Mouse (Mus musculus) cerebellum, adult 2 months (tissue): ENCODE data around the gene Mfsd5. TPM values are rescaled to one million over a fixed set of nuclear protein-coding genes. Genes with fewer than 3 reads are reported as not detected.

ENCODE experiments used
- DNase-seq, 2 experiments: peaks; one replicate each; pipeline ENCODE4 v3.0.0; 2021
- H3K27ac ChIP-seq: fragments of 200-500 bp; 2 replicates; pipeline ENCODE4 v1.5.1; 2012; ENCODE audit warnings: low read length, control low read depth, inconsistent platforms; ENCODE audit not compliant: insufficient read depth
- H3K27me3 ChIP-seq: fragments of 200-500 bp; 2 replicates; pipeline ENCODE4 v1.6.1; 2012; ENCODE audit warnings: inconsistent platforms, mild to moderate bottlenecking, low read length, moderate library complexity; ENCODE audit not compliant: control insufficient read depth, insufficient read depth
- H3K4me1 ChIP-seq: fragments of 200-500 bp; 2 replicates; pipeline ENCODE4 v1.6.1; 2011; ENCODE audit warnings: low read length; ENCODE audit not compliant: control insufficient read depth, insufficient read depth
- H3K4me3 ChIP-seq: fragments of 200-500 bp; replicated peaks from 2 replicates; pipeline ENCODE3; 2011; ENCODE audit warnings: mild to moderate bottlenecking, low read depth, low read length, control low read depth; ENCODE audit not compliant: insufficient read depth
- CTCF ChIP-seq: fragments of 200-500 bp; IDR thresholded peaks from 2 replicates; pipeline ENCODE4 v1.5.1; 2011; ENCODE audit warnings: low read depth, mild to moderate bottlenecking, control low read depth, low read length, moderate library complexity, borderline replicate concordance; ENCODE audit not compliant: insufficient read depth
- POLR2A ChIP-seq: fragments of 200-500 bp; IDR thresholded peaks from 2 replicates; pipeline ENCODE4 v1.6.1; 2011; ENCODE audit warnings: low read length, control low read depth, borderline replicate concordance; ENCODE audit not compliant: insufficient read depth
- WGBS: fragments of 180-500 bp; shearing (Covaris S2); methylation state at CpG from one replicate; pipeline ENCODE4 v1.1.7; 2018; 5-methylcytosine and 5-hydroxymethylcytosine counted together
- polyA plus RNA-seq: library from polyadenylated mRNA; depleted of rRNA; stranded (reverse); fragments of >200 nt; gene quantifications from 2 replicates; pipeline ENCODE4 v1.2.3, GENCODE M21; 2012; rRNA removed

Mfsd5 gene
- polyA plus RNA-seq = 60.9 and 62.3 TPM in 2 replicates

GRCm38 (mm10) chr15:102279092-102279782, at the start of gene Mfsd5:
TSS of gene Mfsd5 (plus strand) at chr15:102279454.
- Histone ChIP-seq H3K27ac (peak within 1 kb of the TSS; percentile 73), H3K4me3 (peak within 1 kb of the TSS; percentile 71), H3K4me1 (peaks cover 8% of the 10 kb centered on the region; the same call in 1 of the 2 replicates), H3K27me3 (no peaks in the 10 kb centered on the region)
- TF ChIP-seq POLR2A (peak; percentile 84), CTCF (peak; percentile 20; the same call in 1 of the 2 replicates)
- WGBS = under 1% methylated on average over 65 of the region's 65 CpGs
- peak; percentile 90 to 91 for DNase-seq

DNA sequence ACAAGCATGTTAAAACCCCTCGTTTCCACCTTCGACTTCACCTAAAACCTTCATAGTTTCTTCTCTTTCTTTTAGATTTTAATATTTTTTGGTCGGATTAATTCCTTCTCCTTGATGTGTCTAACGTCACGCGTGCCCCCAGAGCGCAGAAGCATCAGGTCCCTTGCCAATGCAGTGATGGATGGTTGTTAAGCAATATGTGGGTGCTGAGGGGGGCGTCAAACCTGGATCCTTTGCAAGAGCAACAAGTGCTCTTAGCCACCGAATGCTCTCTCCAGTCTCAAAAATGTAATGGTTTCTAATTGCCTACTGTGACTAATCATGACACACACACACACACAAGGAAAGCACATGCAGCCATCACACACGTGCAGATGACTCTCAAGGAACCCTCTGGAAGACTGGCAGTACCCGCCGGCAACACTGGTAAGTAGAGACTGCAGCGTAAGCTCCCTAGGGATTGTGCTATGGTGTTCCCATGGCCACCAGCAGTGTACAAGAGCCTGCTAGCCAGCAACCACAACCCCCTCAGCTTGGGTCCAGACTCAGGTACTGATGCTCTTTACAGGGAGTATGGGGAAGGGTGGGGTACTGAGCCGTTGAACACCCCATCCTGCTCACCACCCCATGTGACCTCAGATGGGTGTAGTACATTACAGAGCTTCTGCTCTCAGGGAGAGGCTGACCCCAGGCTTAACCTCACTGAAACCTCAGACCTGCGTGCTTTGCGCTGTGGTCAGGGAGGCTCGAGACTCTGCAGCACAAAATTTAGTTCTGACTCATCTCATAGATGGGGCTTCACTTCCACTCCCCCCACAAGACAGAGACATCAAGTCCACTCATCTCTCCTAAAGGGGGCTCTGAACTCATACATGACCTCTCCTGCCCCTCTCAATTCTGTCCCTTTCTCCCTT, 48.6 kb upstream of the Mfsd5 start:
- H3K4me1 ChIP-seq = peaks cover 7% of the 10 kb centered on the region
- no peak overlapping the region for H3K27ac ChIP-seq
- no peaks in the 10 kb centered on the region for H3K27me3 ChIP-seq
- peak overlapping the region; percentile 35 for H3K4me3 ChIP-seq
- WGBS = 83% methylated on average over 17 of the region's 17 CpGs
- no peak for TF ChIP-seq CTCF
- TF ChIP-seq POLR2A = no peak
- no peak for DNase-seq

DNA sequence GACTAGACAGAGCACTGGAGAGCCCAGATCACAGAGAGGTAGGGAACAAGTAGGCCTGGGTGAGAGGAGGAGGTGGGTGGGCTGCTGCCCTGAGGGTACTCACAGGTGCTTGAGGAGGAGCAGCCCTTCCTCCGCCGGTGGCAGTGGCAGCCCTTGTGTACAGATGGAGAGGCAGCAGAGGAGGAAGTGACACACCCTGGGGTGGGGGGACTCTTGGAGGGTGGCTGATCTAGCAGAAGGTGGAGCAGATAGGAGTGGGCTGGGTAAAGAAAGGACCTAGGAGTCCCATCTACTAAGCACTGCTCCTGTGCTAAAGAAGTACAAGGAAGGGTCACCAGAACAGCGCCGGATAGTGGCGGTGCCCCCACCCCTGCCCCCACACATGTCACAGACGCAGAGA, 47.5 kb upstream of the Mfsd5 start, which contains the start of gene Itgb7:
Gene Itgb7, minus strand, starts transcription at position 197 of the 400 bp plus-strand sequence.
- Histone ChIP-seq H3K4me1 (peaks cover 7% of the 10 kb centered on the region), H3K4me3 (peak within 1 kb of the TSS; percentile 35), H3K27ac (no peak within 1 kb of the TSS), H3K27me3 (no peaks in the 10 kb centered on the region)
- TF ChIP-seq CTCF (no peak), POLR2A (0 out of 2 replicates have a peak, but pooled peaks have one; percentile 11)
- DNase-seq = no peak
- WGBS = 49% methylated on average over 6 of the region's 6 CpGs

- H3K27ac ChIP-seq = no peak overlapping the region
- H3K4me1 ChIP-seq = peaks cover 7% of the 10 kb centered on the region
- H3K4me3 ChIP-seq = no peak overlapping the region
- no peak for DNase-seq
- 87% methylated on average over 7 of the region's 7 CpGs for WGBS
- no peaks in the 10 kb centered on the region for H3K27me3 ChIP-seq
- no peak for TF ChIP-seq POLR2A
- no peak for TF ChIP-seq CTCF
Measured at GRCm38 (mm10) chr15:102232764-102233163, 46.5 kb upstream of the Mfsd5 start.

DNA sequence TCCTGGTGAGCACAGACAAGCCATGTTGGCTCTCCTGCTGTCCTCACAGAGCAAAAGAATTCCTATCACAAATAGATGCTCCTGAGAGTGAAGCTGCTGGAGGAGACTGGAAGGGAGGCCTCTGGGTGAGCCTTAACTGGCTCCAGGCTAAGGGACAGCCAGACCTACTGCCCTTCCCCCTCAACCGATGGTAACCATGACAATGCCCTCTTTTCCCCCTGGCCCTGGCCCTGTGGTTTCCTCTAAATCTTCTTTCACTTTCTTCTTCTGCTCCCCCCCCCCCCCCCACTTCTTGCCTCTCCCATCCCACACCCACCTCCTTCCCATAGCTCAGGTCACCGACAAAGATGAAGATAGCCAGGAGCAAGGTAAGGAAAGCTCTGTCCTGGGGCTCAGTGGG, 45.4 kb upstream of the Mfsd5 start:
- DNase-seq = no peak
- Histone ChIP-seq H3K4me3 (no peak overlapping the region), H3K27ac (no peak overlapping the region), H3K27me3 (no peaks in the 10 kb centered on the region), H3K4me1 (peaks cover 7% of the 10 kb centered on the region)
- TF ChIP-seq CTCF (no peak), POLR2A (no peak)
- 42% methylated on average over 2 of the region's 2 CpGs for WGBS

DNA sequence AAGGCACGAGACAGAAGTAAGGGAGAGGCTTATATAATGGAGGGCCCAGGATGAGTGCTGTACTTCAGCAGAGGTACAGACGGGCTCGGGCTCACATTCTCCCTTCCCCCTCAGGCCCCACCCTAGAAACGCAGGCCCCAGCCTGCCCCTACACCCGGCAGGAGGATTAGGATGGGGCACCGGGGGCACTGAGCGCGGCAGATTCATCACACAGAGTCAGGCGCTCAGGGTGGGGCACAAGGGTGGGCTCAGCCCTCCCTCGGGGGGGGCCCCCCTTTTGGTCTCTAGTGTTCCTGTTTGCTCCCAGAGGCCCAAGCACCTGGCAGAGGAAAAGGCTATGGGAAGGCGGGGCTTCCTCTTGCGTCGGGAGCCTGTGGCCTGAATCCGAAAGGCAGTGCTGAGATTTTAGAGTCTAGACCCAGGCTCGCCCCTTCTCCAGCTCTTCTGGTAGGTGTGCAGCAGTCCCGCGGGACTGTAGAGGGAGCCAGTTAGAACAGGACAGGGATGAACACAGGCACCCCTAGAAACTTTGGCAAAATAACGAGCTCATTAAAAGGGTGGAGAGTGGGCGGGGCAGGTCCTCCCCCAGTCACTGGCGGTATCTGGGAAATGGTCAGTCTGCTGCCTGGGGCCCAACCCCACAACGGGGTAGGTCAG, 43.8 kb upstream of the Mfsd5 start:
- Histone ChIP-seq H3K27ac (no peak overlapping the region), H3K4me3 (no peak overlapping the region), H3K4me1 (peaks cover 7% of the 10 kb centered on the region), H3K27me3 (no peaks in the 10 kb centered on the region)
- TF ChIP-seq CTCF (no peak), POLR2A (no peak)
- no peak for DNase-seq
- 44% methylated on average over 21 of the region's 21 CpGs for WGBS

GRCm38 (mm10) chr15:102238543-102239259, 40.6 kb upstream of the Mfsd5 start:
- no peak for TF ChIP-seq CTCF
- TF ChIP-seq POLR2A = no peak
- Histone ChIP-seq H3K27ac (no peak overlapping the region), H3K4me3 (no peak overlapping the region), H3K27me3 (no peaks in the 10 kb centered on the region), H3K4me1 (no peaks in the 10 kb centered on the region; the same call in 1 of the 2 replicates)
- DNase-seq = no peak
- WGBS = 83% methylated on average over 14 of the region's 14 CpGs
